Mouse (Mus musculus) heart, embryonic 16.5 days (tissue): Measurements from ENCODE around the gene Flywch1. TPM values are rescaled to one million over a fixed set of nuclear protein-coding genes. Genes with fewer than 3 reads are reported as not detected.

ENCODE experiments used
- ATAC-seq: fragments of 200-750 bp; cut with Nextera tagmentation; replicated peaks from 2 replicates; pipeline ENCODE4 v1.8.0; 2017; ENCODE audit warnings: moderate number of reproducible peaks; ENCODE audit not compliant: insufficient read depth, low FRiP score; ENCODE audit errors: extremely low read depth
- H3K27ac ChIP-seq: fragments of 300-500 bp; sonication (generic); 2 replicates; pipeline ENCODE4 v1.5.1; 2014; ENCODE audit warnings: mild to moderate bottlenecking, low read length, control low read depth, moderate library complexity
- H3K27me3 ChIP-seq: fragments of 300-500 bp; sonication (generic); 2 replicates; pipeline ENCODE4 v1.6.1; 2014; ENCODE audit warnings: low read length, mixed read lengths; ENCODE audit not compliant: control insufficient read depth, insufficient read depth
- H3K36me3 ChIP-seq: fragments of 300-500 bp; sonication (generic); 2 replicates; pipeline ENCODE4 v1.6.1; 2014; ENCODE audit not compliant: control insufficient read depth, insufficient read depth
- H3K4me1 ChIP-seq: fragments of 300-500 bp; sonication (generic); 2 replicates; pipeline ENCODE4 v1.6.1; 2014; ENCODE audit warnings: low read length, mixed read lengths; ENCODE audit not compliant: control insufficient read depth, insufficient read depth
- H3K4me2 ChIP-seq: fragments of 300-500 bp; sonication (generic); 2 replicates; pipeline ENCODE4 v1.6.1; 2014; ENCODE audit warnings: low read depth, mild to moderate bottlenecking, control low read depth, low read length
- H3K4me3 ChIP-seq: fragments of 300-500 bp; sonication (generic); 2 replicates; pipeline ENCODE4 v1.5.1; 2014; ENCODE audit warnings: mild to moderate bottlenecking, control low read depth, low read length
- H3K9ac ChIP-seq: fragments of 300-500 bp; sonication (generic); 2 replicates; pipeline ENCODE4 v1.6.1; 2014; ENCODE audit warnings: low read length, control low read depth
- H3K9me3 ChIP-seq: fragments of 300-500 bp; sonication (generic); replicated peaks from 2 replicates; pipeline ENCODE4 v1.6.1; 2016; ENCODE audit warnings: low read length; ENCODE audit not compliant: control insufficient read depth
- WGBS: fragments of 180-500 bp; shearing (Covaris S2); extraction: QIAGEN DNeasy Blood & Tissue Kit; methylation state at CpG from one replicate; pipeline ENCODE4 v1.1.7; 2014; 5-methylcytosine and 5-hydroxymethylcytosine counted together
- polyA plus RNA-seq: library from polyadenylated mRNA; unstranded; fragments of >200 nt; fragmentation: Nextera tagmentation; extraction: Ambion mirVana; gene quantifications from 2 replicates; pipeline ENCODE4 v1.2.1, GENCODE M21; 2015

Gene Flywch1
- polyA plus RNA-seq, 1 experiment from 2014 or later, result 42.2 TPM

DNA sequence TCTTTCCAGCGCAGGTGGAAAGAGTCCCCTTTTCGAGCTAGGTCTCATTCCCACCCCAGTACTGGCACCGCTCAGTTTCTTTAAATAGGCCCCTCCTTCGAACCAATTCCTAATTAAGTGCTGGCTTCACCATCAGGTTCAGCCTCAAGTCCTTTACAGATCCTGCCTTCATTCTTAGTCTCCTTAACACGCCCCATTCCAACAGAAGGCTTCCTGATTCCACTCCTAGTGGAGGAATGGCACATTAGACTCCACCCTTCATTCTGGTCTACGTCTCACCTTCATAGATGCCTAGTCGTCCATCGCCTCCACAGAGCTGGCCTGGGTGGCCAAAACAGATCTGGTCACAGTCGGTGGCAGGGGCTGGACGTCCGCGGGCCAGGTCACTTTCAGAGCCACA lies 28.5 kb downstream of the Flywch1 start:
- Histone ChIP-seq H3K4me2 (no peak overlapping the region), H3K9me3 (no peaks in the 10 kb centered on the region), H3K27ac (no peak overlapping the region), H3K27me3 (peaks cover 66% of the 10 kb centered on the region), H3K9ac (no peak overlapping the region), H3K4me1 (peaks cover 34% of the 10 kb centered on the region), H3K4me3 (no peak overlapping the region), H3K36me3 (no peaks in the 10 kb centered on the region)
- WGBS, result 53% methylated on average over 12 of the region's 12 CpGs
- ATAC-seq, result no peak

DNA sequence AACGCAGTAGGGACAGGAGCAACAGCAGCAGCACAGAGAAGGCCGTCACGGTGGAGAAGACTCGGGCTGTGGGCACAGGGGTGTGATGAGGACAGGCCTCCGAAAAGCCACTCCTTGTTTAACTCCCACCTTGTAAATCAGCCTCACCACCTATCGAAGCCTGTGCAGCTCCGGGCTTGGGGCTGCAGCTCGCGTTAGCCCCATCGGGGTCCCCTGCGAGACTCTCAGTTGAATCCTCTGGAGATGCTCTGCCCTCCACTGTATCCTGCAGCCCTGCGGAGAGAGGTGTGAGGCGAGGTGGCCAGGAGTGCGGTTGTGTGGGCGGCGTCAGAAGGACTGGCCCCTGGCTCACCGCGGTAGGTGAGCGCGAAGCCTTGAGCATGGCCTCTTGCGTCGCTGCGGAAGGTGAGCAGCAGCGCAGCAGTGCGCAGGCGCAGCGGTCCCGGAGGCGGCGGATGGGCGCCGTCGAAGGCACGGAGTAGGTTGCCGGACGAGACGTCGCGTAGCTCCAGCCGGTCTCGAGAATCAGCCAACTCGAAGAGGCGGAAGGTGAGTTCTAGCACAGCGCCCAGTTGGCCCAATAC lies 29.1 kb downstream of the Flywch1 start:
- H3K4me1 ChIP-seq, result peaks cover 34% of the 10 kb centered on the region
- no peak overlapping the region for H3K9ac ChIP-seq
- no peak for ATAC-seq

DNA sequence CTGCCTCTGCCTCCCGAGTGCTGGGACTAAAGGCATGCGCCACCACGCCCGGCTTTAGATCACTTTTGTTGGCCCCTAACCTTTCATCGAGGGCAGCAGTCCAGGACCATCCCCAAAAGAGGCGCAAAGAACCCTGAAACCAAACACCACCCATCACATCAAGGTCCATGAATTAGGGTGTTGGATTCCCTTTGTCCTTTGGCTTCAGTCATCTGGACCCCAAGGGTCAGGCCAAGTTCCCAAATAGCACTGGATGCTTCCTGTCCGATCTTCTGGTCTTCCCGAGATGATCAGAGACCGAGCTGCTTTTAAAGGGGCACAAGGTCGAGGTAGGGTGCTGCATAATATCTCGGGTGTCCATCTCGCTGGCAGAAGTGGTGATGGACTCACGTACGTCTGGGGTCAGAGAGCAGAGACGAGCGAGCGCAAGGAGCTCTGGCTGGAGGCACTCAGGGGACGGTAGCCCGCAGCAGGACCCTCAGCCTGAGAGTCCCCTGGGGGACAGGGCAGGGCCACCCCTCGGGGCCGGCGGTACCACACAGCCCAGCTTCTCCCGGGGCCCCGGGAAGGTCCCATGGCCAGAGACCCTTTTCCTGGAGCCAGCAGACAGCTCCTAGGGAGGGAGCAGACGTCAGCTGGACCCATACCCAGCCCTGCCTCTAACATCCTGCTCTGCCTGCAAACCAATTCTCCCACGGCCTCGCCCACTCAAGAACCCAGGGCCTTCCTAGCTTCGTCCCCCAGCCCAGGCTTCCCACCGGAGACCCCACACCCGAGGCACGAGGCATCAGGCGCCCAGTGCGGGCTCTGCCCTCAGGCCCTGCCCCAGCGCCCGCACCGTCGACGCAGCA lies 29.8 kb downstream of the Flywch1 start:
- H3K9me3 ChIP-seq, result no peaks in the 10 kb centered on the region
- WGBS, result 40% methylated on average over 38 of the region's 38 CpGs
- no peak overlapping the region for H3K27ac ChIP-seq
- H3K4me1 ChIP-seq, result peaks cover 34% of the 10 kb centered on the region
- no peak overlapping the region for H3K9ac ChIP-seq
- peaks cover 57% of the 10 kb centered on the region for H3K27me3 ChIP-seq
- H3K4me3 ChIP-seq, result no peak overlapping the region
- ATAC-seq, result no peak
- peaks cover 6% of the 10 kb centered on the region; the same call in 1 of the 2 replicates for H3K36me3 ChIP-seq
- no peak overlapping the region for H3K4me2 ChIP-seq

More for the DNA sequence above, 29.1 kb downstream of the Flywch1 start:
- WGBS, result 6% methylated on average over 44 of the region's 44 CpGs
- peaks cover under 1% of the 10 kb centered on the region; the same call in 1 of the 2 replicates for H3K36me3 ChIP-seq
- no peak overlapping the region for H3K27ac ChIP-seq
- peaks cover 62% of the 10 kb centered on the region for H3K27me3 ChIP-seq
- no peaks in the 10 kb centered on the region for H3K9me3 ChIP-seq
- H3K4me2 ChIP-seq, result peak overlapping the region; percentile 45
- H3K4me3 ChIP-seq, result peak overlapping the region; percentile 31

DNA sequence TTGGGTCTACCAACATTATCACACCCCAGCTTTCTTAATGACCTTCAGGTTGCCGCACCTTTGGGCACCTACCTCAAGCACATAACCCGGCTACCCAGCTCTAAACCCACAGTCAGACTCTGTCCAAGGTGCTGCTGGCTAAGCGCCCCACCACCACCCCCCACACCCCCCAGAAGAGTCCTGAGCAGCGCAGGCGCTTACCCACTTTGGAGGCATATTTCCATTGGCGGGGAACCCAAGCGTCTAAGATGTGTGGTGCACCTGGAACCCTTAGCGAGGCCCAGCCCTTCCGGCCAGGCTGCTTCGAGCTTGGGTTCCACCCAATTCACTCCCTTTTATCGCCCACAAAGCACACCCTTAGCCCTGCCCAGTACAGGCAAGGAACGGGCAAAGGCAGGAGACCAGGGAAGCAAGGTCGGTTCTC lies 30.8 kb downstream of the Flywch1 start, which contains the start of gene Paqr4:
Gene Paqr4, minus strand, starts transcription at position 270 of the 424 bp plus-strand sequence.
- peak within 1 kb of the TSS; percentile 72 for H3K27ac ChIP-seq
- peaks cover 31% of the 10 kb centered on the region for H3K4me1 ChIP-seq
- peak within 1 kb of the TSS; percentile 99 for H3K4me2 ChIP-seq
- H3K9me3 ChIP-seq, result no peaks in the 10 kb centered on the region
- H3K36me3 ChIP-seq, result peaks cover 6% of the 10 kb centered on the region; the same call in 1 of the 2 replicates
- H3K27me3 ChIP-seq, result peaks cover 49% of the 10 kb centered on the region
- 5% methylated on average over 13 of the region's 13 CpGs for WGBS
- H3K4me3 ChIP-seq, result peak within 1 kb of the TSS; percentile 79
- peak within 1 kb of the TSS; percentile 83 for H3K9ac ChIP-seq
- peak; percentile 4; the same call in 1 of the 2 replicates for ATAC-seq

DNA sequence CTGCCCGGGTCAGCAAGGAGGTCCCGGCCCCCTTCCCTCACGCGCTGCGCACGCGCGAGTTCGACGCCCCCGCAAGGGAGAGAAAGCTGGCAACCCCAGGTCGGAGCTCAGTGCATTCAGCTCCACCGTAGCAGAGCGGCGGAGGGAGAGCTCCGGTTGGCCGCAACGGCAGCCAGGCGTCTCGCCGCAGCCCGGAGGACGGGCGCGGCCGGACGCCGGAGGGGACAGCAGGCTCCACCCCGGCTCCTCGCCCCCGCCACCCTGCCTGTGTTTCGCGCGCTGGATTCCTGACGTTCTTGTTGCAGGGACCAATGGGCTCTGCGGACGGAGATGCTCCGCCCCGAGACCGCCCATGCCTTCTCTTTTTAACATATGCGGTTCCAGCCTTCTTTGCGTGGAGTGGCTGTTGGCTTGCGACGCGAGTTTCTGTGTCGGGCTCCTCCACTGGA lies 31.2 kb downstream of the Flywch1 start:
- ATAC-seq, result peak; percentile 82
- Histone ChIP-seq H3K4me1 (peaks cover 26% of the 10 kb centered on the region), H3K27ac (peak overlapping the region; percentile 72), H3K9ac (peak overlapping the region; percentile 83), H3K4me3 (peak overlapping the region; percentile 79), H3K4me2 (peak overlapping the region; percentile 99), H3K9me3 (no peaks in the 10 kb centered on the region), H3K27me3 (peaks cover 46% of the 10 kb centered on the region), H3K36me3 (peaks cover 6% of the 10 kb centered on the region; the same call in 1 of the 2 replicates)
- 0% methylated on average over 44 of the region's 46 CpGs for WGBS

DNA sequence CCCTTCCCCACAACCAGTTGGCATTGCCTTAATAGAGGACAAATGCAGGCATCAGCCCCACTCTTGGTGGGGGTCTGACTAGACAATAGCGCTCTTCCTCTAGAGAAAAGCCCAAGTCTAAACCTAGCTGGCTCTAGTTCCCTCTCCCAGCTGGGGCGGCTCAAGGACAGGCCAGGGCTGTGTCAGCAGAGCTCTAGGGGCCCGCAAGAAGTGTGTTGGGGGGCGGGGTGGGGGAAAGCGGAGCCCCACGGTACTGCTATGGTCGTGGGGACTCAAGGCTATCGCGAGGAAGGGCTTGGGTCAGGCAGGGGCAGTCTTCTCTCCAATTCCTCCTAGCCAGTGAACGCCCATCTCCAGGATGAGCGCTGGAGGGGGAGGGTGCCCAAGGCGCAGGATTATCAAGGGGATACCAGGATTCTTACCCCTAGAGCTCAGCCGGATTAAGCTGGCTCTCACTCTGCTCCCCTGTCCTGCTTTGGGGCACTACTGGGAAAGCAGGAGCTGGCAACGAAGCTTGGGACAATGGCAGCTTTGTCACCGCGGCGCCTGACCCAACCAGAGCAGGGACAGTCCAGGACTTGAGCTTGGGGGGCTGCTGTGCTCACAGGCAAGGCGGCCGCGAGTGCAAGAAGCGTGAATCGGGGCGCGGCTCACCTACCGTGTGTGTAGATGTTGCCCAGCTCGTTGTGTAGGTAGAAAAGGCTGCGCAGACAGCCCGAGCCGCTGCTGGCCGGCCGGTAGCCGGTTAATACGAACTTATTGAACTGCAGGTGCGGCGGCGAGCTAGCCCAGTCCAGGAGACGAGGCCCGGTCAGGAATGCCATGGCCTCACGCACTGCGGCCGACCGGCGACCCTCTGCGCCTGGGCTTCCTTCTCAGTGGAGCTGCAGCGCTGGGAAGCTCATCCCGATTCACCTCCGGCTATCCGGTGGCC lies 31.9 kb downstream of the Flywch1 start:
- Histone ChIP-seq H3K9me3 (no peaks in the 10 kb centered on the region), H3K9ac (peak overlapping the region; percentile 83), H3K4me3 (peak overlapping the region; percentile 79), H3K4me2 (peak overlapping the region; percentile 99), H3K27me3 (peaks cover 39% of the 10 kb centered on the region), H3K27ac (peak overlapping the region; percentile 72), H3K4me1 (peaks cover 22% of the 10 kb centered on the region), H3K36me3 (peaks cover 6% of the 10 kb centered on the region; the same call in 1 of the 2 replicates)
- ATAC-seq, result peak; percentile 19
- WGBS, result 3% methylated on average over 48 of the region's 48 CpGs

DNA sequence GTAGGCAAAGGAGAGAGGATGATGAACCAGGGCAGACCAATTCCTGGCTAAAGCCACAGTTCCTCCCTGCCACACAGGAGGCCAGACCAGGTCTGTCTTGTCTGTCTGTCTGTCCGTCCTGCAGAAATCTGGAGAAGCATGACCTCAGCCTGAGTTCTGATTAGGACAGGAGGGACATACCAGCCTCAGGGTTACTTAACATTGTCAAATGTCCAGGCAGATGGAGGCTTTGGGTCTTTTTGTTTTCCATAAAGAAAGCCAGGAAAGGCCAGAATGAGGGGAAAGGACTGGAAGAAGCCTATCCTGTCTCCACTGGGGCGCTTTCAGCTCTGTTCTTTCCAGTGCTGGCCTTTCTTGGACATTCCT lies 32.6 kb downstream of the Flywch1 start:
- Histone ChIP-seq H3K36me3 (peaks cover 6% of the 10 kb centered on the region; the same call in 1 of the 2 replicates), H3K9me3 (no peaks in the 10 kb centered on the region), H3K4me2 (peak overlapping the region; percentile 99), H3K4me1 (peaks cover 22% of the 10 kb centered on the region), H3K27me3 (peaks cover 34% of the 10 kb centered on the region), H3K4me3 (peak overlapping the region; percentile 79), H3K9ac (peak overlapping the region; percentile 83; the same call in 1 of the 2 replicates), H3K27ac (no peak overlapping the region)
- ATAC-seq, result no peak
- 56% methylated on average over 2 of the region's 2 CpGs for WGBS
